Mouse (Mus musculus) myocyte (in vitro differentiated cells): Measurements from ENCODE around the gene Osgep.

Experiments
- E2F4 ChIP-seq: IDR thresholded peaks from one replicate; pipeline ENCODE4 v1.6.1; 2011; ENCODE audit warnings: mild to moderate bottlenecking, control low read depth, moderate library complexity; ENCODE audit not compliant: insufficient read depth
- MAX ChIP-seq: IDR thresholded peaks from one replicate; pipeline ENCODE4 v1.6.1; 2011; ENCODE audit warnings: low read depth, mild to moderate bottlenecking, control low read depth
- MYOD1 ChIP-seq, 3 experiments: IDR thresholded peaks; one replicate each; pipeline ENCODE4 v1.6.1; 2011; ENCODE audit warnings: control low read depth in 2 of 3, low read depth in 2 of 3, mild to moderate bottlenecking in 2 of 3, moderate library complexity in 1 of 3; ENCODE audit not compliant: insufficient read length in 2 of 3, control insufficient read depth in 1 of 3
- MYOG ChIP-seq, 3 experiments: IDR thresholded peaks; one replicate each; pipeline ENCODE4 v1.6.1; 2011; ENCODE audit warnings: control low read depth in 2 of 3, low read depth in 2 of 3, mild to moderate bottlenecking in 2 of 3; ENCODE audit not compliant: insufficient read length in 2 of 3, control insufficient read depth in 1 of 3, insufficient read depth in 1 of 3
- POLR2A ChIP-seq: IDR thresholded peaks from one replicate; pipeline ENCODE4 v1.6.1; 2011; ENCODE audit warnings: low read depth, mild to moderate bottlenecking, control low read depth, moderate library complexity; ENCODE audit not compliant: insufficient read length
- POLR2AphosphoS2 ChIP-seq: IDR thresholded peaks from one replicate; pipeline ENCODE4 v1.6.1; 2011; ENCODE audit warnings: low read depth, control low read depth; ENCODE audit not compliant: insufficient read length
- REST ChIP-seq: IDR thresholded peaks from one replicate; pipeline ENCODE4 v1.6.1; 2011; ENCODE audit warnings: mild to moderate bottlenecking, control low read depth, moderate library complexity; ENCODE audit not compliant: insufficient read depth, insufficient read length
- SRF ChIP-seq: IDR thresholded peaks from one replicate; pipeline ENCODE4 v1.6.1; 2011; ENCODE audit warnings: low read depth; ENCODE audit not compliant: control insufficient read depth, insufficient read length
- TCF12 ChIP-seq: IDR thresholded peaks from one replicate; pipeline ENCODE4 v1.6.1; 2011; ENCODE audit warnings: mild to moderate bottlenecking, control low read depth; ENCODE audit not compliant: poor library complexity, insufficient read depth, severe bottlenecking
- TCF3 ChIP-seq: IDR thresholded peaks from one replicate; pipeline ENCODE4 v1.6.1; 2011; ENCODE audit warnings: low read depth, control low read depth; ENCODE audit not compliant: insufficient read length
- USF1 ChIP-seq: IDR thresholded peaks from one replicate; pipeline ENCODE4 v1.6.1; 2011; ENCODE audit warnings: low read depth, mild to moderate bottlenecking, control low read depth, moderate library complexity

GRCm38 (mm10) chr14:50868211-50868610 lies 56.5 kb downstream of the Osgep start:
- TF ChIP-seq POLR2AphosphoS2, result no peak
- no peak for TF ChIP-seq POLR2A
- no peak for TF ChIP-seq SRF
- TF ChIP-seq E2F4, result no peak
- no peak for TF ChIP-seq TCF3
- no peak for TF ChIP-seq MYOG (IDR thresholded peaks at IDR 0.05; ENCODE audit: control insufficient read depth in 1 of 3, insufficient read depth in 1 of 3, insufficient read length in 2 of 3, low read depth in 2 of 3)
- TF ChIP-seq USF1, result no peak
- TF ChIP-seq TCF12, result no peak
- no peak for TF ChIP-seq REST
- no peak for TF ChIP-seq MAX
- TF ChIP-seq MYOD1 (IDR thresholded peaks at IDR 0.05; ENCODE audit: control insufficient read depth in 1 of 3, insufficient read length in 2 of 3, low read depth in 2 of 3), result no peak
